Mouse (Mus musculus): ENCODE results near the gene Lair1. TPM values are rescaled to one million over a fixed set of nuclear protein-coding genes. Genes with fewer than 3 reads are reported as not detected.

Lair1 gene
- 10.1 TPM for total RNA-seq (2023)

DNA sequence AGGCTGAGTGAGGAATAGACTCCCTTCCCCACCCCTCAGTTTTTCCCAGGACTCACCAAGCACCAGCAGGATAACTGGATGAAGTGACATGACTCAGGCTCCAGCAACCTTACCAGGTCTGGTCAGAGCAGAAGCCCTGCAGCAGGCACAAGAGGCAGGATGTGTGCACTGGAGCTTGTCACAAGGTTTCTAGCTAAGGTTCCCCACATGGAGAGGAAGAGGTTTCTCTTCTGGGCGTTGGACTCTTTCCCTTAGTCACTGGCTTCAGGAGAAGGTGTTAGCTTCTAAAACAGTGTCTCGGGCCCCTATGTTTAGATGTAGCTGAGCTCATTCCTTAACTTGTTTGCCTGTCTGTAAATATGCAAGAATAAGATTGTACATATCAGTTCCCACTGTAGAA, at the start of gene Lair1:
TSS of gene Lair1 (minus strand) at position 192 of the 400 bp plus-strand sequence.

Other genes starting within 250 kb of the Lair1 start
- gene Gm15448, start 237.5 kb downstream of the Lair1 start, total RNA-seq (2023), result 0.86 TPM
- gene Pira2, start 218.2 kb downstream of the Lair1 start, total RNA-seq (2023), result 1.1 TPM
- gene Gm14548, start 165.1 kb downstream of the Lair1 start, total RNA-seq (2023), result 0.24 TPM
- 0.43 TPM for gene Lilra6, start 147.7 kb downstream of the Lair1 start, total RNA-seq (2023)
- 0.34 TPM for gene Ttyh1, start 56.2 kb upstream of the Lair1 start, total RNA-seq (2023)
- 392 TPM for gene Leng8, start 73.8 kb upstream of the Lair1 start, total RNA-seq (2023)
- gene Leng9, start 87.2 kb upstream of the Lair1 start, total RNA-seq (2023), result 12.2 TPM
- gene Cdc42ep5, start 101.7 kb upstream of the Lair1 start, total RNA-seq (2023), result not detected
- 0.55 TPM for gene Lilra5, start 174.6 kb upstream of the Lair1 start, total RNA-seq (2023)

All from CD8-positive naive resting alpha-beta T cell, adult 57 days (primary cell).